9 mouse cellular contexts compared by ENCODE assay signal in genomic region chr8:111835540-111835939, GRCm38 (mm10). TPM values are rescaled to one million over a fixed set of nuclear protein-coding genes. Genes with fewer than 3 reads are reported as not detected.
DNase-seq lines count a peak whose midpoint lies in the region; ATAC-seq and TF ChIP-seq lines count a peak whose summit lies in the region.
"Had no signal": no experiment of that assay in that cellular context is flagged by ENCODE, and none has a peak within 500 bp of the region (broad histone marks: within the 10 kb centered on the region; RNA-seq: fewer than 3 reads in every experiment).

No protein-coding gene starts in this region.

- H3K4me2 ChIP-seq in kidney, embryonic 16.5 days (replicated peaks; ENCODE audit: low read depth, low read length): no peak overlapping the region
- no peak overlapping the region for H3K4me2 ChIP-seq in lung, embryonic 14.5 days

- H3K9ac ChIP-seq in kidney, embryonic 16.5 days (replicated peaks; ENCODE audit: low read length): no peak overlapping the region
- H3K9ac ChIP-seq in lung, embryonic 14.5 days: no peak overlapping the region

- H3K4me3 ChIP-seq in kidney, embryonic 16.5 days (ENCODE audit: low read length): no peak overlapping the region
- no peak overlapping the region for H3K4me3 ChIP-seq in E14TG2a.4 (replicated peaks; ENCODE audit: low read length)
- H3K4me3 ChIP-seq in lung, embryonic 14.5 days (ENCODE audit: low read depth, low read length): no peak overlapping the region

- no peaks in the 10 kb centered on the region for H3K9me3 ChIP-seq in kidney, embryonic 16.5 days (ENCODE audit: low read length)
- H3K9me3 ChIP-seq in E14TG2a.4 (ENCODE audit: low read length): no peaks in the 10 kb centered on the region
- no peaks in the 10 kb centered on the region for H3K9me3 ChIP-seq in lung, embryonic 14.5 days (ENCODE audit: low read depth, low read length)

- no peak for ATAC-seq in kidney, embryonic 16.5 days (ENCODE audit: low FRiP score, low TSS enrichment)
- no peak for ATAC-seq in lung, embryonic 14.5 days (ENCODE audit: insufficient read depth)
- no peak for ATAC-seq in granulocyte monocyte progenitor cell, adult 5-6 weeks (replicated peaks; ENCODE audit: poor library complexity, severe bottlenecking)

- peak; percentile 31 for DNase-seq in kidney, adult 18-20 months
- DNase-seq in ZHBTc4 (ENCODE audit: low read depth, low spot score): peak; percentile 34
- DNase-seq in lung, embryonic 14.5 days: peak; percentile 67
- DNase-seq in layer of hippocampus, postnatal 14 days (ENCODE audit: low spot score in 2 of 2): no peak
- DNase-seq in gastrocnemius, postnatal 4 days (ENCODE audit: low spot score in 2 of 2): no peak
- DNase-seq: gastrocnemius, postnatal 10 days had no signal

- H3K27me3 ChIP-seq in kidney, embryonic 16.5 days (ENCODE audit: insufficient read depth, low read length): no peaks in the 10 kb centered on the region
- no peaks in the 10 kb centered on the region for H3K27me3 ChIP-seq in E14TG2a.4 (ENCODE audit: insufficient read depth, low read length)
- H3K27me3 ChIP-seq in lung, embryonic 14.5 days (ENCODE audit: insufficient read depth, low read length): no peaks in the 10 kb centered on the region

- WGBS in kidney, embryonic 16.5 days: 41% methylated on average over 1 of the region's 1 CpGs
- WGBS in lung, embryonic 14.5 days: 28% methylated on average over 1 of the region's 1 CpGs

- H3K4me1 ChIP-seq in kidney, embryonic 16.5 days (ENCODE audit: insufficient read depth, low read length): peaks cover 28% of the 10 kb centered on the region
- peaks cover 11% of the 10 kb centered on the region for H3K4me1 ChIP-seq in E14TG2a.4 (replicated peaks; ENCODE audit: low read depth, low read length)
- no peaks in the 10 kb centered on the region for H3K4me1 ChIP-seq in lung, embryonic 14.5 days (ENCODE audit: insufficient read depth)

- peaks cover 29% of the 10 kb centered on the region for H3K36me3 ChIP-seq in kidney, embryonic 16.5 days (ENCODE audit: insufficient read depth, low read length)
- peaks cover 92% of the 10 kb centered on the region for H3K36me3 ChIP-seq in E14TG2a.4 (ENCODE audit: insufficient read depth, low read length)
- peaks cover 76% of the 10 kb centered on the region for H3K36me3 ChIP-seq in lung, embryonic 14.5 days (ENCODE audit: insufficient read depth)

- peak; percentile 36 for TF ChIP-seq CTCF in E14TG2a.4 (conservative IDR thresholded peaks at IDR 0.05; ENCODE audit: low read length)
- TF ChIP-seq CTCF in lung, embryonic 14.5 days (IDR thresholded peaks at IDR 0.05; ENCODE audit: low read depth): peak; percentile 64

- H3K27ac ChIP-seq in kidney, embryonic 16.5 days (ENCODE audit: low read length): no peak overlapping the region
- no peak overlapping the region for H3K27ac ChIP-seq in lung, embryonic 14.5 days (ENCODE audit: low read depth)

RNA-seq across cellular contexts. Expression of gene Cfdp1, which starts 18.6 kb away (rescaled TPM):
- 220 and 232 TPM in 2 replicates for polyA plus RNA-seq in kidney, embryonic 16.5 days (2015; fragmentation: Nextera tagmentation; extraction: Ambion mirVana)
- polyA plus RNA-seq in lung, embryonic 14.5 days (2014; fragmentation: Nextera tagmentation; extraction: Ambion mirVana): 195 and 200 TPM in 2 replicates
- 92.7 and 94.8 TPM in 2 replicates for total RNA-seq in granulocyte monocyte progenitor cell, adult 5-6 weeks (2014; fragmentation: Nextera tagmentation)
- total RNA-seq in granulocyte monocyte progenitor cell, adult 5-6 weeks (2017): 217 and 238 TPM in 2 replicates
- total RNA-seq in layer of hippocampus, postnatal 14 days (2021): 10 to 100 TPM; 76.0 to 81.3 TPM
- total RNA-seq in gastrocnemius, postnatal 4 days (2021): 10 to 100 TPM; 59.8 to 67.7 TPM

RNA-seq across cellular contexts. Expression of gene Tmem170, which starts 41.0 kb away (rescaled TPM):
- polyA plus RNA-seq in kidney, embryonic 16.5 days (2015; fragmentation: Nextera tagmentation; extraction: Ambion mirVana): 10.6 and 13.7 TPM in 2 replicates
- 7.0 and 7.3 TPM in 2 replicates for polyA plus RNA-seq in lung, embryonic 14.5 days (2014; fragmentation: Nextera tagmentation; extraction: Ambion mirVana)
- 0.62 and 2.0 TPM in 2 replicates for total RNA-seq in granulocyte monocyte progenitor cell, adult 5-6 weeks (2014; fragmentation: Nextera tagmentation)
- total RNA-seq in granulocyte monocyte progenitor cell, adult 5-6 weeks (2017): 0.05 and 0.73 TPM in 2 replicates
- 1 to 10 TPM; 3.5 to 4.4 TPM for total RNA-seq in layer of hippocampus, postnatal 14 days (2021)
- 1 to 10 TPM; 2.0 to 2.9 TPM for total RNA-seq in gastrocnemius, postnatal 4 days (2021)

Comparison
In these comparisons a context has a peak if more than half of its experiments do, and no peak if none do; other contexts are left out.
1. DNase-seq: peak in kidney, adult 18-20 months (single experiment), ZHBTc4 (single experiment) and lung, embryonic 14.5 days (single experiment); none in layer of hippocampus, postnatal 14 days (0 of 2) and gastrocnemius, postnatal 4 days (0 of 2).